16 mouse cellular contexts compared by ENCODE assay signal in genomic region chr4:71453499-71453898, GRCm38 (mm10).
"Had no signal": no experiment of that assay in that cellular context is flagged by ENCODE, and none has a peak within 500 bp of the region (broad histone marks: within the 10 kb centered on the region; RNA-seq: fewer than 3 reads in every experiment).

No protein-coding gene starts in this region.

- H3K27ac ChIP-seq: kidney, embryonic 15.5 days; left cerebral cortex, adult 2 months; limb, embryonic 15.5 days; liver, embryonic 12.5 days; macrophage; midbrain, embryonic 15.5 days; neural tube, embryonic 13.5 days had no signal

- H3K4me2 ChIP-seq: kidney, embryonic 15.5 days; limb, embryonic 15.5 days; liver, embryonic 12.5 days; lung, embryonic 14.5 days; midbrain, embryonic 11.5 days; midbrain, embryonic 15.5 days; neural tube, embryonic 13.5 days had no signal

- H3K9me3 ChIP-seq: kidney, embryonic 15.5 days; limb, embryonic 15.5 days; liver, embryonic 12.5 days; midbrain, embryonic 15.5 days; neural tube, embryonic 13.5 days had no signal

- ATAC-seq: liver, embryonic 12.5 days; midbrain, embryonic 15.5 days had no signal

- H3K36me3 ChIP-seq: kidney, embryonic 15.5 days; limb, embryonic 15.5 days; liver, embryonic 12.5 days; midbrain, embryonic 15.5 days; neural tube, embryonic 13.5 days had no signal

- DNase-seq: kidney, adult 2 months; kidney, postnatal 25 days; lung, postnatal 14 days; right cerebral cortex, adult 18-20 months; right cerebral cortex, postnatal 25 days; thymus, postnatal 4 days had no signal

- H3K9ac ChIP-seq: kidney, embryonic 15.5 days; limb, embryonic 15.5 days; liver, embryonic 12.5 days; lung, embryonic 14.5 days; midbrain, embryonic 15.5 days; neural tube, embryonic 13.5 days had no signal

- H3K4me3 ChIP-seq: kidney, embryonic 15.5 days; left cerebral cortex, adult 2 months; limb, embryonic 15.5 days; liver, embryonic 12.5 days; megakaryocyte, embryonic 14.5 days; midbrain, embryonic 15.5 days; neural tube, embryonic 13.5 days had no signal

- H3K4me1 ChIP-seq: kidney, embryonic 15.5 days; limb, embryonic 15.5 days; liver, embryonic 12.5 days; megakaryocyte, embryonic 14.5 days; midbrain, embryonic 15.5 days; neural tube, embryonic 13.5 days had no signal

- H3K27me3 ChIP-seq: kidney, embryonic 15.5 days; limb, embryonic 15.5 days; liver, embryonic 12.5 days; megakaryocyte, embryonic 14.5 days; midbrain, embryonic 15.5 days; neural tube, embryonic 13.5 days had no signal
